Mouse (Mus musculus) heart, embryonic 10.5 days (tissue): ENCODE results near the gene Psph. TPM values are rescaled to one million over a fixed set of nuclear protein-coding genes. Genes with fewer than 3 reads are reported as not detected.

Experiments
- DNase-seq: peaks from one replicate; pipeline ENCODE4 v3.0.0-alpha.2; 2017; ENCODE audit warnings: low spot score
- H3K27ac ChIP-seq: fragments of 300-500 bp; sonication (generic); 2 replicates; pipeline ENCODE4 v1.5.1; 2016; ENCODE audit warnings: mild to moderate bottlenecking
- H3K27me3 ChIP-seq: fragments of 300-500 bp; sonication (generic); 2 replicates; pipeline ENCODE4 v1.6.1; 2016; ENCODE audit warnings: mild to moderate bottlenecking; ENCODE audit not compliant: poor library complexity, insufficient read depth, severe bottlenecking
- H3K36me3 ChIP-seq: fragments of 300-500 bp; sonication (generic); 2 replicates; pipeline ENCODE4 v1.6.1; 2016; ENCODE audit warnings: mild to moderate bottlenecking, moderate library complexity
- H3K4me1 ChIP-seq: fragments of 300-500 bp; sonication (generic); 2 replicates; pipeline ENCODE4 v1.6.1; 2016; ENCODE audit warnings: mild to moderate bottlenecking
- H3K4me3 ChIP-seq: fragments of 300-500 bp; sonication (generic); 2 replicates; pipeline ENCODE4 v1.5.1; 2016; ENCODE audit warnings: mild to moderate bottlenecking, moderate library complexity
- H3K9me3 ChIP-seq: fragments of 300-500 bp; sonication (generic); 2 replicates; pipeline ENCODE4 v1.6.1; 2016; ENCODE audit warnings: mild to moderate bottlenecking, moderate library complexity
- WGBS: fragments of 180-500 bp; shearing (Covaris S2); methylation state at CpG from one replicate; pipeline ENCODE4 v1.1.7; 2016; 5-methylcytosine and 5-hydroxymethylcytosine counted together
- polyA plus RNA-seq: library from polyadenylated mRNA; unstranded; fragments of >200 nt; fragmentation: Nextera tagmentation; extraction: Ambion mirVana; gene quantifications from 2 replicates; pipeline ENCODE4 v1.2.1, GENCODE M21; 2016

Psph gene
- polyA plus RNA-seq, 1 experiment from 2014 or later: 55.4 TPM

- H3K9me3 ChIP-seq: no peaks in the 10 kb centered on the region
- H3K27ac ChIP-seq: no peak overlapping the region
- H3K4me1 ChIP-seq: peaks cover 14% of the 10 kb centered on the region
- H3K36me3 ChIP-seq: peaks cover 9% of the 10 kb centered on the region; the same call in 1 of the 2 replicates
- no peaks in the 10 kb centered on the region for H3K27me3 ChIP-seq
- no peak for DNase-seq
- no peak overlapping the region for H3K4me3 ChIP-seq
- WGBS: 88% methylated on average over 10 of the region's 10 CpGs
Measured at GRCm38 (mm10) chr5:129772433-129772832, 14.8 kb downstream of the Psph start.

DNA sequence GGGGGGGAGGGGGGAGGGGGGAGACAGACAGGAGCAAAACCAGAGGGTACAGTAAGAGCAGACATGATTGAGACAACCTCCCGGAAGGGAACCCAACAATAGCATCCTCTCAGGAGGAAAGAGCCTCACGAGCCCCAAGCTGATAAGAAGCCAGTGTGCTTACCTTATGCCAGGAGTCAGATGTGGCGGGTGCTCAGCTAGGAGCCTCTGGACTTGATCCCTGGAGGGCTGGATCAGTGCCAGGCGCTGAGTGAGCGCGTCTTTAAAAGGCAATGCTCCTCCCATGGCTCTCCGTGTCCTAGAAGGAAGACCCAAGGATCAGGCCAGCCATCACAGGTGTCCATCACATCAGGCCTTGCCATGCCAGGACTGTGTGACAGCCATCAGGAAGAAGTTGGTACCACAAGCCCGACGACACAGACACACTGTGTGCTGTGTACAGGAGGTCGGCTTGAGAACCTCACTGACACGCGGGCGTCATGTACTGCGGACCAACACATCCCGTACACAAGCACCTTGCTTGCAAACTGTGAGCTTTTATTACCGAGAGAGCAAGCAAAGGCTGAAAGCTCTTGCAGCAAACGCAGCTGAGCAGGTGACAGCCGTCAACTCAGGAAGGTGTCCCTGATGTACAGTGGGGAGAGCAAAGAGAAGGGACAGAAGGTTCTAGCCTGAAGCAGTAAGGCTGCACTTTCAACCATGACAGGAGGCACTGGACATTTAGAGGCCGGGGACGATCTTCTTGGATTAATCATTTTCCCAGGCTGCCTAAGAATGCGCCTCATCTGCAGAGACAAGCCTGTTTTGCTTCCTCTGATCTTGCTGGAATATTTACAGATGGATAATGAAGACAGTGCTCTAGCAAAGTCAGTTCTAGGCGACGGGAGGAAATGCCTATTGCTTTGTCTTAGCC is 16.6 kb downstream of the Psph start:
- H3K27ac ChIP-seq: peak overlapping the region; percentile 43; the same call in 1 of the 2 replicates
- WGBS: 65% methylated on average over 23 of the region's 23 CpGs
- no peaks in the 10 kb centered on the region for H3K27me3 ChIP-seq
- H3K9me3 ChIP-seq: no peaks in the 10 kb centered on the region
- peaks cover 18% of the 10 kb centered on the region; the same call in 1 of the 2 replicates for H3K36me3 ChIP-seq
- DNase-seq: no peak
- 0 out of 2 replicates have a peak overlapping the region, but pooled peaks have one; percentile 16 for H3K4me3 ChIP-seq
- peaks cover 14% of the 10 kb centered on the region for H3K4me1 ChIP-seq

GRCm38 (mm10) chr5:129761865-129762540 is 25.2 kb downstream of the Psph start:
- 75% methylated on average over 18 of the region's 18 CpGs for WGBS
- no peaks in the 10 kb centered on the region for H3K27me3 ChIP-seq
- DNase-seq: no peak
- no peak overlapping the region for H3K27ac ChIP-seq
- peaks cover 36% of the 10 kb centered on the region for H3K36me3 ChIP-seq
- no peak overlapping the region for H3K4me3 ChIP-seq
- H3K9me3 ChIP-seq: no peaks in the 10 kb centered on the region
- H3K4me1 ChIP-seq: no peaks in the 10 kb centered on the region

DNA sequence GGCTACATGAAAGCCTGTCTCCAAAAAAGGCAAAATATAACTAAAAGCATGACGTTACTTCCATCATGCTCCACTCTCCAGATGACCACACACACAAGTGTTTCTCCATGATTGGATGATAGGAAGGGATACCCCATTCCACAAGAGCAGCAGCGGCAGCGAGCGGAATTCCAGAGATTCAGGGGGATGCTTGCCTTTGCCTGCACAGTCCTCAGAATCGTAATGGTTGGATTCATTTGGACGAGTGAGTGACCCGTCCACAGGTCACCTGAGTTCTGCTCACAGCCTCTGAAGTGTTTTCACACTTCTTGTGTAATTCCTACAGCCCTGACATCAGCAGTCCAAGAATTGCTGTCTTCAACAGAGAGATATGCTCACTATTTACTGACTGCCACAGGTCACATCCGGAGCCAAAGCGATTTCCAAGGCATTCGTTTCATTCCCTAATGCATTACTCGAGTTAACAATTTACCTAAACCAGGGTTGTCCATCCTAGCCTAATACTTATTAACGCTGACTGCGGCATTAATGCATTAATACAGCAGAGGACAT is 27.2 kb downstream of the Psph start:
- Histone ChIP-seq H3K27me3 (no peaks in the 10 kb centered on the region), H3K36me3 (peaks cover 38% of the 10 kb centered on the region), H3K4me3 (no peak overlapping the region), H3K9me3 (no peaks in the 10 kb centered on the region), H3K4me1 (no peaks in the 10 kb centered on the region), H3K27ac (no peak overlapping the region)
- 80% methylated on average over 13 of the region's 13 CpGs for WGBS
- no peak for DNase-seq

DNA sequence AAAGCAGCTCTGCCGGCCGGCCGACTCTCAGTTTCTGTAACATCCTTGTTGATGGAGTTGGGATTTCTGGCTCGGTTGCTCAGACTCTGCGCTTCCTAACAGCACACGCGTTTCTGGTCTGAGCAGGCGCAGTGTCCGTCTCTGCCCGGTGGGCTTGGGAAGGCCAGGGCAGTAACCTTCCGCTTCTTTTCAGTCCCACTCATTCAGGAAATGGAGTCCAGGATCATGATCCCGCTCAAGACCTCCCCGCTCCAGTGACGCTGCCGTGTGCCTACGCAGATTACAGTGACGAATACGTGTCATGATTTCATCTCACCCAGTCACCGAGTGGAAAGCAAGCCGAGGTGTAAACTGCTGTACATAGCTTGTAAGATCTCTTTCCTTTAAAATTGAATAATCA is 30.4 kb downstream of the Psph start:
- Histone ChIP-seq H3K4me3 (no peak overlapping the region), H3K36me3 (peaks cover 59% of the 10 kb centered on the region), H3K27ac (no peak overlapping the region), H3K4me1 (no peaks in the 10 kb centered on the region), H3K27me3 (no peaks in the 10 kb centered on the region), H3K9me3 (no peaks in the 10 kb centered on the region)
- DNase-seq: no peak
- WGBS: 92% methylated on average over 20 of the region's 20 CpGs

DNA sequence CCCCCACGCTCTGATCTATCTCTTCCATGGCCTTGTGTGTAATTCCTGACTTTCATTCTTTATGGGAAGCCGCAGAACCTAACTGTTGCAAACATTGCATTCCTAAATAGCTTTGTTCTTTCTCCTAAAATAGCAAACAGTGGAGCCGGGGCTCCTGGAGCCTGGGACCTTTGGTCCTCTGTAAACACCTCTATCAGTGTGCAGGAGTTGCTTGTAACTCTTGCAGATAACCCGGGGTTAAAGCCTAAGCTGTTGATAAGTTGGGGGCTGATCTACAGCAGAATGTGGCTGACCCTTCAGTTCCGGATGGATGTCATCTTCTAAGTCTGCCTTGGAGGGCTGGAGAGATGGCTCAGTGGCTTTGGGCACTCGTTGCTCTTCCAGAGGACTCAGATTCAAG is 43.2 kb downstream of the Psph start:
- Histone ChIP-seq H3K4me3 (0 out of 2 replicates have a peak overlapping the region, but pooled peaks have one; percentile 6), H3K4me1 (peaks cover 23% of the 10 kb centered on the region), H3K27me3 (no peaks in the 10 kb centered on the region), H3K27ac (peak overlapping the region; percentile 78), H3K36me3 (peaks cover 69% of the 10 kb centered on the region), H3K9me3 (no peaks in the 10 kb centered on the region)
- no peak for DNase-seq
- 12% methylated on average over 6 of the region's 6 CpGs for WGBS

DNA sequence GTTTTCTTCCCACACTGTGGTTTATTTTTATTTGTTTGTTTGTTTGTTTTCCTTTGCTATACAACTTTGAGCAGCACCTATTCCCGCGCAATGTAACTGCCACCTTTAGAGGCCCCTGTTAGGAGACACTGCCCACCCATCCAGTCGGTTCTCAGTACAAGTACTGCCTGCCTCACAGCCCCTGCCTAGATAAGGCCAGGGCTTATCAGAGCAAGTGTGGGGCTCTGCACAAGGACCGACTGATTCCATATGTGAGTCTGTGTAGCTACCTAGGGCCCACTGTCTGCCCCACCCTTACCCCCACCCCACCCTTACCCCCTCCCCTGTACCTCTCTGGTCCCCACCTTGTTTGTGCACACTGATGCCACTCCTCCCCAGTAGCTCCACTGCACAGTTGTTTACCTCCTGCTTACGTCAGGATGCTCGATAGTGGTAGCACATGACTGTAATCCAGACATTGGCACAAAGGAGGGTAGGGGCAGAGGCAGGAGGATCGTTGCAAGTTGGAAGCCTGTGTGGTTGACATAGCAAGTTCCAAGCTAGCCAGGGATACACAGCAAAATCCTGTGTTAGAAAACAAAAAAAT is 44.3 kb downstream of the Psph start:
- peaks cover 23% of the 10 kb centered on the region for H3K4me1 ChIP-seq
- H3K36me3 ChIP-seq: peaks cover 63% of the 10 kb centered on the region
- peak; percentile 89 for DNase-seq
- no peaks in the 10 kb centered on the region for H3K9me3 ChIP-seq
- H3K27me3 ChIP-seq: no peaks in the 10 kb centered on the region
- peak overlapping the region; percentile 78 for H3K27ac ChIP-seq
- WGBS: 33% methylated on average over 7 of the region's 7 CpGs
- H3K4me3 ChIP-seq: peak overlapping the region; percentile 12; the same call in 1 of the 2 replicates

GRCm38 (mm10) chr5:129740976-129741375 is 46.3 kb downstream of the Psph start:
- Histone ChIP-seq H3K27me3 (no peaks in the 10 kb centered on the region), H3K9me3 (no peaks in the 10 kb centered on the region), H3K27ac (no peak overlapping the region), H3K4me3 (no peak overlapping the region), H3K36me3 (peaks cover 48% of the 10 kb centered on the region), H3K4me1 (peaks cover 23% of the 10 kb centered on the region)
- DNase-seq: no peak
- 95% methylated on average over 1 of the region's 1 CpGs for WGBS

DNA sequence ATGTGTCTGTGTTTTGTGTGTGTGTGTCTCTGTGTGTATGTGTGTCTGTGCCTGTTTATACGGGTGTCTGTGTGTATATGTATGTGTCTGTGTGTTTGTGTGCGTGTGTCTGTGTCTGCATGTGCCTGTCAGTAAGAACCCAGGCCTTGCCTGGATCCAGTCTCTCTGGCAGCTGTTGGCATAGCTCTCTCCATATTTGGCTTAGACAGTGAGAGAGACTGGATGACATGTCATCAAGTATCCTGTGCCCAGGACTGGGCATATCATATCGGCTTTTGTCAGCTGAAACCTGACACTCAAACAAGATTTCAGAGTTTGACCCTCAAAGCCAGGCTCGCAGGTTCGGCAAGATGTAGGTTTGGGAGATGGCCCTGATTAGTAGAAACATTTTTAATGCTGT is 56.2 kb downstream of the Psph start:
- no peak overlapping the region for H3K4me3 ChIP-seq
- peaks cover 63% of the 10 kb centered on the region for H3K4me1 ChIP-seq
- DNase-seq: no peak
- H3K27ac ChIP-seq: peak overlapping the region; percentile 84; the same call in 1 of the 2 replicates
- H3K9me3 ChIP-seq: no peaks in the 10 kb centered on the region
- H3K27me3 ChIP-seq: no peaks in the 10 kb centered on the region
- peaks cover 12% of the 10 kb centered on the region; the same call in 1 of the 2 replicates for H3K36me3 ChIP-seq
- 44% methylated on average over 5 of the region's 5 CpGs for WGBS

- Histone ChIP-seq H3K4me1 (peaks cover 59% of the 10 kb centered on the region), H3K9me3 (no peaks in the 10 kb centered on the region), H3K4me3 (peak overlapping the region; percentile 13), H3K27ac (peak overlapping the region; percentile 84), H3K27me3 (no peaks in the 10 kb centered on the region), H3K36me3 (peaks cover 11% of the 10 kb centered on the region; the same call in 1 of the 2 replicates)
- peak; percentile 88 for DNase-seq
- 35% methylated on average over 11 of the region's 11 CpGs for WGBS
Measured at GRCm38 (mm10) chr5:129730344-129730743, 56.9 kb downstream of the Psph start.

DNA sequence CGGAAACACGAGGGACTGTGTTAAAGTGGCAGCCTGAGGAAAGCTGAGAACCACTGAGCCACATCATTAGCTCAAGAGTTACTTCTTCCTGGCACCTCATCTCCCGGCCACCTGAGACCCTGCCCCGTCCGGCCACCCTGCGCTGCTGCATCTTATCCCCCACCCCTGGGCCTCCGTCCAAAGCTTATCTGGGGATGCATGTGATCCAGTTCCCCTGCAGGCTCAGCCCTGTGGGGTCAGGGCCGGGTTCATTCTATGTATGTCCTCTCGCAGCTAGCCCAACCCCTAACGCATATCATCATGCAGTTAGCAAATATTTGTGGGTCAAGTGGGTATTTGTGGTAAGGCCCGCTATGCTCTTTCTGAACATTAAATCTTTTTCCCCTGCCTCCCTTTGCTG is 58.0 kb downstream of the Psph start:
- H3K4me1 ChIP-seq: peaks cover 52% of the 10 kb centered on the region
- peak overlapping the region; percentile 35; the same call in 1 of the 2 replicates for H3K4me3 ChIP-seq
- peak overlapping the region; percentile 84 for H3K27ac ChIP-seq
- H3K36me3 ChIP-seq: peaks cover 2% of the 10 kb centered on the region; the same call in 1 of the 2 replicates
- H3K9me3 ChIP-seq: no peaks in the 10 kb centered on the region
- WGBS: 25% methylated on average over 11 of the region's 11 CpGs
- peak; percentile 87 for DNase-seq
- H3K27me3 ChIP-seq: no peaks in the 10 kb centered on the region

- WGBS: 86% methylated on average over 3 of the region's 3 CpGs
- DNase-seq: no peak
- Histone ChIP-seq H3K27me3 (no peaks in the 10 kb centered on the region), H3K4me3 (peak overlapping the region; percentile 88; the same call in 1 of the 2 replicates), H3K9me3 (no peaks in the 10 kb centered on the region), H3K4me1 (peaks cover 49% of the 10 kb centered on the region), H3K27ac (peak overlapping the region; percentile 99), H3K36me3 (no peaks in the 10 kb centered on the region)
Measured at GRCm38 (mm10) chr5:129726784-129727183, 60.5 kb downstream of the Psph start.
